ENCODE assay signal across 10 mouse cellular contexts in genomic region chr14:47077576-47077970, GRCm38 (mm10).
"Had no signal": no experiment of that assay in that cellular context is flagged by ENCODE, and none has a peak within 500 bp of the region (broad histone marks: within the 10 kb centered on the region; RNA-seq: fewer than 3 reads in every experiment).

No protein-coding gene starts in this region.

- DNase-seq: kidney, postnatal 14 days; left cerebral cortex, postnatal 4 days; retina, postnatal 1 day; right cerebral cortex, postnatal 4 days; spleen, adult 18-20 months had no signal

- ATAC-seq: midbrain, embryonic 16.5 days had no signal

- H3K4me1 ChIP-seq: limb, embryonic 13.5 days; midbrain, embryonic 12.5 days; neural tube, embryonic 13.5 days had no signal

- H3K9ac ChIP-seq: limb, embryonic 13.5 days; liver, embryonic 14.5 days; midbrain, embryonic 12.5 days; neural tube, embryonic 13.5 days had no signal

- H3K9me3 ChIP-seq: limb, embryonic 13.5 days; midbrain, embryonic 12.5 days; neural tube, embryonic 13.5 days had no signal

- H3K4me3 ChIP-seq: limb, embryonic 13.5 days; midbrain, embryonic 12.5 days; neural tube, embryonic 13.5 days had no signal

- H3K27ac ChIP-seq: limb, embryonic 13.5 days; liver, embryonic 14.5 days; midbrain, embryonic 12.5 days; neural tube, embryonic 13.5 days had no signal

- H3K36me3 ChIP-seq: midbrain, embryonic 12.5 days; neural tube, embryonic 13.5 days had no signal

- H3K4me2 ChIP-seq: limb, embryonic 13.5 days; midbrain, embryonic 12.5 days; neural tube, embryonic 13.5 days had no signal

- H3K27me3 ChIP-seq: limb, embryonic 13.5 days; midbrain, embryonic 12.5 days; neural tube, embryonic 13.5 days had no signal
